Mouse (Mus musculus): Measurements from ENCODE around the gene Exoc4. TPM values are rescaled to one million over a fixed set of nuclear protein-coding genes. Genes with fewer than 3 reads are reported as not detected.

Gene Exoc4
- polyA plus RNA-seq, 1 experiment: 40.1 TPM

DNA sequence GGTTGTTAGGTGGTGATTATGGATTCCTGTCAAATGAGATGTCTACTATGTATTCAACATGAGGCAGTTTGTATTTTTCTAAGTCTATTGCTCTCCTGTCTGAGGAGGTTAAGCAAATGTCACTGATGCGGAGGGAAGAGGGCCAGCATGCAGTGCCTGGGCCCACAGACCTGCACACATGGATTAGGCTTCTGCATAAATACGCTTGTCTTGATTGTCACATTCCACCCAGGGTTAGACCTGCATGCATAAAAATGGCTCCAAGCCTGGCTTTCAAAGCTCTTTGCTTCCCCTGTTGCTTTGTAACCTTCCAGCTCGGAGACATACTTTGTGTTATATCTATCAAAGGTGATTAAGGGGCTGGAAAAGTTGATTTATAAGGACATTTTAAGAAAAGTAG, 610.2 kb downstream of the Exoc4 start:
- H3ac ChIP-seq (ENCODE audit: control insufficient read depth, insufficient read length): no peak overlapping the region
- H3K4me2 ChIP-seq (ENCODE audit: low read depth): no peak overlapping the region
- H3K36me3 ChIP-seq (ENCODE audit: control insufficient read depth, insufficient read depth): no peaks in the 10 kb centered on the region
- H3K4me3 ChIP-seq: no peak overlapping the region
- no peak for TF ChIP-seq POLR2A (IDR thresholded peaks at IDR 0.05; ENCODE audit: insufficient read length, low read depth)
- TF ChIP-seq MAX (IDR thresholded peaks at IDR 0.05; ENCODE audit: low read depth): no peak
- TF ChIP-seq REST (IDR thresholded peaks at IDR 0.05; ENCODE audit: insufficient read depth, insufficient read length): no peak
- no peak for TF ChIP-seq USF1 (IDR thresholded peaks at IDR 0.05; ENCODE audit: low read depth)
- no peak for TF ChIP-seq CEBPB (IDR thresholded peaks at IDR 0.05; ENCODE audit: insufficient read depth, poor library complexity, severe bottlenecking)
- TF ChIP-seq MYOG (IDR thresholded peaks at IDR 0.05; ENCODE audit: control insufficient read depth in 1 of 3, insufficient read depth in 1 of 3, insufficient read length in 2 of 3, low read depth in 2 of 3): no peak
- TF ChIP-seq SRF (IDR thresholded peaks at IDR 0.05; ENCODE audit: control insufficient read depth, insufficient read length, low read depth): no peak
- TF ChIP-seq E2F4 (IDR thresholded peaks at IDR 0.05; ENCODE audit: insufficient read depth): no peak
- TF ChIP-seq TCF3 (IDR thresholded peaks at IDR 0.05; ENCODE audit: insufficient read length, low read depth): no peak
- TF ChIP-seq MYOD1 (IDR thresholded peaks at IDR 0.05; ENCODE audit: control insufficient read depth in 1 of 3, insufficient read length in 2 of 3, low read depth in 2 of 3): no peak
- no peak for TF ChIP-seq TCF12 (IDR thresholded peaks at IDR 0.05; ENCODE audit: insufficient read depth, poor library complexity, severe bottlenecking)
- TF ChIP-seq POLR2AphosphoS2 (IDR thresholded peaks at IDR 0.05; ENCODE audit: insufficient read length, low read depth): no peak
- H3K27me3 ChIP-seq (ENCODE audit: control insufficient read depth, insufficient read depth, insufficient read length): no peaks in the 10 kb centered on the region
- no peaks in the 10 kb centered on the region for H3K79me2 ChIP-seq (ENCODE audit: control insufficient read depth, insufficient read depth)

DNA sequence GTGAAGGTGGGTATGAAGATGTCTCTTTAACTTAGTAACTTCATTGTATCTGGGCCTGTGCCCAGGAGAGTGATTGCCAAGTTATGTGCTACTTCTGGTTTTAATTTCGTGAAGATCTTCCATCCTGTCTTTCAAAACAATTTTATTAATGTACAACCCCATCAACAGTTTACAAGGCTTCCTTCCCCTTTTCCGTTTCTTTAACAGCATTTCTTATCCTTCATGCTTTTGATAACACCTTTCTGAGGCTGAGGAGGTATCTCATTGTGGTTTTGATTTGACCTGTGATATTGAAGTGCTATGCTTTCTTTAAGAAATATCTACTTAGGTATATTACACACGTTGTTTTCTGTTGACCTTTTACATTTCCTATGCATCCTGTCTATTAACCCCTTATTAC, 616.9 kb downstream of the Exoc4 start:
- Histone ChIP-seq H3K36me3 (ENCODE audit: control insufficient read depth, insufficient read depth) (no peaks in the 10 kb centered on the region), H3K79me2 (ENCODE audit: control insufficient read depth, insufficient read depth) (no peaks in the 10 kb centered on the region), H3ac (ENCODE audit: control insufficient read depth, insufficient read length) (no peak overlapping the region), H3K4me2 (ENCODE audit: low read depth) (no peak overlapping the region), H3K4me3 (no peak overlapping the region), H3K27me3 (ENCODE audit: control insufficient read depth, insufficient read depth, insufficient read length) (no peaks in the 10 kb centered on the region)
- TF ChIP-seq TCF3 (IDR thresholded peaks at IDR 0.05; ENCODE audit: insufficient read length, low read depth) (no peak), SRF (IDR thresholded peaks at IDR 0.05; ENCODE audit: control insufficient read depth, insufficient read length, low read depth) (no peak), E2F4 (IDR thresholded peaks at IDR 0.05; ENCODE audit: insufficient read depth) (no peak), TCF12 (IDR thresholded peaks at IDR 0.05; ENCODE audit: insufficient read depth, poor library complexity, severe bottlenecking) (no peak), MYOD1 (IDR thresholded peaks at IDR 0.05; ENCODE audit: control insufficient read depth in 1 of 3, insufficient read length in 2 of 3, low read depth in 2 of 3) (no peak), USF1 (IDR thresholded peaks at IDR 0.05; ENCODE audit: low read depth) (no peak), POLR2AphosphoS2 (IDR thresholded peaks at IDR 0.05; ENCODE audit: insufficient read length, low read depth) (no peak), MYOG (IDR thresholded peaks at IDR 0.05; ENCODE audit: control insufficient read depth in 1 of 3, insufficient read depth in 1 of 3, insufficient read length in 2 of 3, low read depth in 2 of 3) (no peak), POLR2A (IDR thresholded peaks at IDR 0.05; ENCODE audit: insufficient read length, low read depth) (no peak), MAX (IDR thresholded peaks at IDR 0.05; ENCODE audit: low read depth) (no peak), CEBPB (IDR thresholded peaks at IDR 0.05; ENCODE audit: insufficient read depth, poor library complexity, severe bottlenecking) (no peak), REST (IDR thresholded peaks at IDR 0.05; ENCODE audit: insufficient read depth, insufficient read length) (no peak)

DNA sequence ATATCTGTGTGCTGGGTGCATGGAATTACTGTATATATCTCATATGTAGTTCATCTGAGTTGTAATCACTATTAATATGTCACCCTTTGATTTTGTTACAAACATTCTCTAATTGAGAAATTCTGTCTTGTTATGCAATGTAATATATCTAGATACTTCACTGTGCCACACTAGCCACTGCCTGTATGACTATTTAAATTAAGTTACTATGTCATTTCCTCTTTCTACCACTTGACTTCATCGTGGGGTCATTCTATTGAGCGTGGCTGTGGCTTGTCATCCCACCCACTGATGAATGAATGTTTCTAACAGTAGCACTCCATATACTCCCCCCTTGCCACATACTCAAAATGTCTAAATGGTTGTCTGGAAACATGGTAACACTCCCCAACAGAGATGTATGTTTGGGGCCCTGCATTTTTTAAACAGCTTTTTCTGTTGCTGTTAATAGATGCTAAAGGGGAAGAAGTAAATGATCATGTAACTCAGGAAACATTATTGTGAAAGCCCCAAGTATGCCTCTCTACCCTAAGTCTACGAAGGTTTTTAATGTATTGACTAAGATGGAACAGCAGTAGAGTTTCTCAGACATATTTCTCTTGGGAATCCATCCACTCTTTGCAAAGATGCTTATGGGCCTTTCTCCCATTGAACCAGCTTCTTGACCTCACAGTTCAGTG, 618.2 kb downstream of the Exoc4 start:
- Histone ChIP-seq H3K79me2 (ENCODE audit: control insufficient read depth, insufficient read depth) (no peaks in the 10 kb centered on the region), H3K27me3 (ENCODE audit: control insufficient read depth, insufficient read depth, insufficient read length) (no peaks in the 10 kb centered on the region), H3K4me3 (no peak overlapping the region), H3K36me3 (ENCODE audit: control insufficient read depth, insufficient read depth) (no peaks in the 10 kb centered on the region), H3ac (ENCODE audit: control insufficient read depth, insufficient read length) (no peak overlapping the region), H3K4me2 (ENCODE audit: low read depth) (no peak overlapping the region)
- TF ChIP-seq TCF3 (IDR thresholded peaks at IDR 0.05; ENCODE audit: insufficient read length, low read depth) (no peak), MYOD1 (IDR thresholded peaks at IDR 0.05; ENCODE audit: control insufficient read depth in 1 of 3, insufficient read length in 2 of 3, low read depth in 2 of 3) (no peak), USF1 (IDR thresholded peaks at IDR 0.05; ENCODE audit: low read depth) (no peak), POLR2A (IDR thresholded peaks at IDR 0.05; ENCODE audit: insufficient read length, low read depth) (no peak), TCF12 (IDR thresholded peaks at IDR 0.05; ENCODE audit: insufficient read depth, poor library complexity, severe bottlenecking) (no peak), CEBPB (IDR thresholded peaks at IDR 0.05; ENCODE audit: insufficient read depth, poor library complexity, severe bottlenecking) (no peak), MAX (IDR thresholded peaks at IDR 0.05; ENCODE audit: low read depth) (no peak), MYOG (IDR thresholded peaks at IDR 0.05; ENCODE audit: control insufficient read depth in 1 of 3, insufficient read depth in 1 of 3, insufficient read length in 2 of 3, low read depth in 2 of 3) (no peak), E2F4 (IDR thresholded peaks at IDR 0.05; ENCODE audit: insufficient read depth) (no peak), POLR2AphosphoS2 (IDR thresholded peaks at IDR 0.05; ENCODE audit: insufficient read length, low read depth) (no peak), REST (IDR thresholded peaks at IDR 0.05; ENCODE audit: insufficient read depth, insufficient read length) (no peak), SRF (IDR thresholded peaks at IDR 0.05; ENCODE audit: control insufficient read depth, insufficient read length, low read depth) (no peak)

DNA sequence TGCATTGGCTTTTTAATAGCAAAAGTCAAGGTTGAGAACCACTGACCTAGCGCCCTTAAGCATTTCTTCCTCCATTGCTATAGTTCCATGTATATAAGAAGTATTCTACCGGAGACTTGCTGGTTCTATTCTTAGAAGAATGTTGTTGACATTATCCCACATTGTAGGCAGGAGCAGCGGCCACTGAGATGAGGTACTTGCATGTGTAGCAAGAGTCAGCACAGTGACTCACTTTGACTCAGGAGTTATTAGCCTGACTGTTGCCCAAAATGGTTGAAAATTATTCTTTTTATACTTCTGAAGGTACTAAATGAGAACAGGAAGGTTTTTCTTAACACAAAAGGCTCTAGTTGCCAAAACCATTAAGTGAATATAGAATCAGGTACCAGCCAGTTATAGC, 620.4 kb downstream of the Exoc4 start:
- Histone ChIP-seq H3K4me2 (ENCODE audit: low read depth) (no peak overlapping the region), H3K27me3 (ENCODE audit: control insufficient read depth, insufficient read depth, insufficient read length) (no peaks in the 10 kb centered on the region), H3ac (ENCODE audit: control insufficient read depth, insufficient read length) (no peak overlapping the region), H3K36me3 (ENCODE audit: control insufficient read depth, insufficient read depth) (no peaks in the 10 kb centered on the region), H3K79me2 (ENCODE audit: control insufficient read depth, insufficient read depth) (no peaks in the 10 kb centered on the region), H3K4me3 (no peak overlapping the region)
- no peak for TF ChIP-seq TCF3 (IDR thresholded peaks at IDR 0.05; ENCODE audit: insufficient read length, low read depth)
- TF ChIP-seq POLR2A (IDR thresholded peaks at IDR 0.05; ENCODE audit: insufficient read length, low read depth): no peak
- TF ChIP-seq REST (IDR thresholded peaks at IDR 0.05; ENCODE audit: insufficient read depth, insufficient read length): no peak
- no peak for TF ChIP-seq USF1 (IDR thresholded peaks at IDR 0.05; ENCODE audit: low read depth)
- no peak for TF ChIP-seq MYOD1 (IDR thresholded peaks at IDR 0.05; ENCODE audit: control insufficient read depth in 1 of 3, insufficient read length in 2 of 3, low read depth in 2 of 3)
- no peak for TF ChIP-seq MAX (IDR thresholded peaks at IDR 0.05; ENCODE audit: low read depth)
- TF ChIP-seq POLR2AphosphoS2 (IDR thresholded peaks at IDR 0.05; ENCODE audit: insufficient read length, low read depth): no peak
